Mouse (Mus musculus): ENCODE data around the gene Nipsnap2. TPM values are rescaled to one million over a fixed set of nuclear protein-coding genes. Genes with fewer than 3 reads are reported as not detected.

The Nipsnap2 gene
- total RNA-seq (2023): 10 to 100 TPM; 33.1 to 34.2 TPM

GRCm38 (mm10) chr5:129724834-129725773, at the start of gene Nipsnap2:
Gene Nipsnap2 (plus strand): TSS chr5:129725063.

GRCm38 (mm10) chr5:129708412-129708811, 16.5 kb upstream of the Nipsnap2 start, which contains the start of gene Sept14:
Gene Sept14 (minus strand): TSS chr5:129708512.

GRCm38 (mm10) chr5:129715326-129715861, 9.5 kb upstream of the Nipsnap2 start, which contains the start of gene Mrps17:
Gene Mrps17 (plus strand): TSS chr5:129715497.

GRCm38 (mm10) chr5:129786818-129787790, 62.2 kb downstream of the Nipsnap2 start, which contains the start of gene Psph:
Gene Psph (minus strand): TSS chr5:129787449.

Other genes starting within 250 kb of the Nipsnap2 start
- gene Sfswap, start 223.8 kb upstream of the Nipsnap2 start, total RNA-seq (2023): 10 to 100 TPM; 90.2 to 96.7 TPM
- gene Mmp17, start 140.9 kb upstream of the Nipsnap2 start, total RNA-seq (2023): under 1 TPM; 0.10 to 0.24 TPM
- gene Zfp11, start 55.0 kb upstream of the Nipsnap2 start, total RNA-seq (2023): under 1 TPM; 0.85 to 0.86 TPM
- gene Sept14, start 16.6 kb upstream of the Nipsnap2 start, total RNA-seq (2023): not detected
- 10 to 100 TPM; 43.0 to 45.6 TPM for gene Mrps17, start 9.6 kb upstream of the Nipsnap2 start, total RNA-seq (2023)
- 1 to 10 TPM; 6.1 to 6.7 TPM for gene Psph, start 62.4 kb downstream of the Nipsnap2 start, total RNA-seq (2023)
- gene Sumf2, start 121.9 kb downstream of the Nipsnap2 start, total RNA-seq (2023): 10 to 100 TPM; 12.3 to 13.5 TPM
- gene Chchd2, start 162.4 kb downstream of the Nipsnap2 start, total RNA-seq (2023): 100 to 1,000 TPM; 147 to 151 TPM
- under 1 TPM in 1 of 2 experiments, not detected in 1; 0.37 TPM for gene Zbed5, start 170.7 kb downstream of the Nipsnap2 start, total RNA-seq (2023)
- gene Phkg1, start 173.5 kb downstream of the Nipsnap2 start, total RNA-seq (2023): under 1 TPM in 1 of 2 experiments, not detected in 1; 0.43 TPM
- 1 to 10 TPM; 1.1 to 2.2 TPM for gene Nupr1l, start 183.5 kb downstream of the Nipsnap2 start, total RNA-seq (2023)
- 10 to 100 TPM; 14.8 to 16.6 TPM for gene Vkorc1l1, start 216.9 kb downstream of the Nipsnap2 start, total RNA-seq (2023)